Mouse (Mus musculus) neutrophil, adult 65 days (primary cell): ENCODE measurements around the gene Rtl8a. TPM values are rescaled to one million over a fixed set of nuclear protein-coding genes. Genes with fewer than 3 reads are reported as not detected.

Experiments used
- total RNA-seq: library from RNA; stranded (reverse); gene quantifications from 2 replicates; pipeline ENCODE4 v1.2.4, GENCODE M21; 2023

Gene Rtl8a
- total RNA-seq: 7.7 and 8.3 TPM in 2 replicates

DNA sequence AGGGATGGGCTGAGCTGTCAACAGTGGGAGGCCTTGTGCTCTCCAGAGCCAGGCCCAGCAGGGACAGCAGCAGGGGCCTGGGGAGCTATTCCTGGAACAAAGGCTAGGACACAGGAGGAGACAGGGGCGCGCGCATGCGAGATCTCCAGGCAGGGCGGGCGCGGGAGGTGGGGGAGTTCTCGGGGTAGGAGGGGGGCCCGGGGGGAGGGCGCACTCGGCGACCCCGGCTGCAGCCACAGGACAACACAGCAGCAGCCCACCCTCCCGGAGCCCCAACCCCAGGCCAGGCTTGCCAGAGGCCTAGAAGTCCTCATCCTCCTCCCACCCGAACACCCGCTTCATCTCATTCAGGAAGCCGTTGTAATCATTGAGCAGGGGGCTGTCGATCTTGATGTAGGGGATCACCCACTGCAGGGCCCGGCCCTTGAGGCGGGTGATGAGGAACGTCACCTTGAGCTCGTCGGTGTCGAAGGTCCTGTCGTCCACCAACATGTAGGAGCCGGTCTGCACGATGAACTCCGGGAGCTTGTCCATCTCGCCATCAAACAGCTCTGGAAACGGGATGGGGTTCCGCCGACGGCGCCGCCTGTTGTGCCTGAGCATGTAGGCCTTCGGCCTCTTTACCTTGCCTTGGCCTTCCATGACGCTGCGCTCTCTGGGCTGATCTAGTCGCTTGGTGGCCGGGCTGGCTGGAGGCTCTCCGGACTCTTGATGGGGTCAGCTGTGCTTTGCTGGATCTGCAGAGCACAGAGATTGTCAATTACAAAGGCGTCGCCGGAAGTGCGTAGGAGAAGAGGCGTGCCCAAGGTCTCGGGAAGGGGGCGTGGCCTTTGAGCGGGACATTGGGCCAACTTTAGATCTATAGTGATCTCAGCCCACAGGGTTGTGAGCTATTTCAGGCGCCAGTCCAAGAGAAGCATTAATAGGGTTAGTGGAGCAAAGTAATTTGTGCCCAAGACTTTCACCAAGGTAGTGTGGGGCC is at the start of gene Rtl8a:
Gene Rtl8a (minus strand): TSS at position 703 of the 982 bp plus-strand sequence.

DNA sequence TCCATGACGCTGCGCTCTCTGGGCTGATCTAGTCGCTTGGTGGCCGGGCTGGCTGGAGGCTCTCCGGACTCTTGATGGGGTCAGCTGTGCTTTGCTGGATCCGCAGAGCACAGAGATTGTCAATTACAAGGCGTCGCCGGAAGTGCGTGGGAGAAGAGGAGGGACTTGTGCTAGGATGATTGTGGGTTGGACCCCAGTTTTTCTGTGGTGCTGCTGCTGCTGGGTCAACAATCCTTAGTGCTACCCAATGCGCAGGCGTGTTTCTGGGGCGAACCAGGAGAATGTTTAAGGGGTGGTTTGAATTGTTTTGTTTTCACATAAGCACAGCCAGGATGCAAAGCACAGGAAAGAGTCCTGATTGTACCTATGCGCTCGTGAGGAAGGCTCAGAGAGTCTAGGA is 26.8 kb upstream of the Rtl8a start, which contains the start of gene Rtl8b:
Gene Rtl8b (minus strand): TSS at position 115 of the 400 bp plus-strand sequence.

DNA sequence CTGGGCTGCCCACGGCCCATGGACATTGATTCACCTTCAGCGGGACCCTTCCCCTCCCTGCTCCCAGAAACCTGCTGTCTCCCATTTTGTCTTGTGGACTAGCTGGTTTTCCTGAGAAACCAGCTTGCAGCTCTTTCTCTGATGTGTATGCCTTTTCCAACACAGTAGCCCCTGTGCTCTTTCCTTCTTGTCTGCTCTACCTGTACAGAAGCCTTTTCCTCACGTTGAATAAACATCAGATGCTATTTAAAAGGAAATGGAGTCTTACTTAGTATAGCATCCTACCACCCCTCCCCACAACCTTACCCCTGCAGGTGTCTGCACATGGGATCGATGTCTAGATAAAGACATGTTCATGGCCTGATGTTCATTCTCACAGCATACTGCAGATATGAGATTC is 34.6 kb downstream of the Rtl8a start, which contains the start of gene Gm14597:
Gene Gm14597 (minus strand): TSS at position 101 of the 400 bp plus-strand sequence.

DNA sequence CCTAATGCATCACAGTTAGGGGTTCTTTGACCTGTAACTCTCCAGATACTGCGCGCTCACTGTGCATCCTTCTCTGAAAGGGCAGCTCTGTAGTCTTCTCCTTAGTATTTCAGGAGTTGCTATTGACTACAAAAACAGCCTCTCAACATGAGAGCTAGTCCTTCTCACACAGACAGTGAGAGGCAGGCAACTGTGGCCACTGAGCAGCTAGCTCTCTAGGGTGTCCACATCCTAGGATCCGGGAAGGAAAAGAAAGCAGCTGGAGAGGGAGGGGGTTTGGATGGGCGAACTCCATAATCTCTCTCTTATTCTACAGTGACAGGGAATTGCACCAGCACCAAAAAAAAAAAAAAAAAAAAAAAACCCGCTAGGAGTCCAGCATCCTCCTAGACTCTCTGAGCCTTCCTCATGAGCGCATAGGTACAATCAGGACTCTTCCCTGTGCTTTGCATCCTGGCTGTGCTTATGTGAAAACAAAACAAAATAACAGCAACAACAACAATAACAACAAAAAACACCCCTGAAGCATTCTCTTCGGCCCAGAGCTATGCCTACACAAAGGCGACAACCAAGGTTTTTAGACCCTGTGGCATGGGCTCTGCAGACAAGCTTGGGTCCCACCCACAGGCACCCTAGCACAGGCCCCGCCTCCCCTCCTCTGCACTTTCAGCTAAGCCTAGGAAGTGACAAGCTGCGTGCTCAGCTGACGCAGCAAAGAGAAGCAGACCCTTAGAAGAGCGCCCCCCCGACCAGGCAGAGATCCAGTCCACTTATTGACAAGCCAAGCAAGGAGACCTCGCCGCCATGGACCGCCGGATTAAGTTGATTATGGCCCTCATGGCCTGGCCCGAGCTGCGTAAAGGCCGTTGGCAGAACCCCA is 36.0 kb downstream of the Rtl8a start, which contains the start of gene Rtl8c:
Gene Rtl8c (plus strand): TSS at position 791 of the 880 bp plus-strand sequence.

Other genes starting within 250 kb of the Rtl8a start
- gene Etd, start 208.8 kb downstream of the Rtl8a start, total RNA-seq: not detected in 2 replicates
- not detected in 2 replicates for gene Rtl8c, start 35.6 kb downstream of the Rtl8a start, total RNA-seq
- gene Gm14597, start 34.7 kb downstream of the Rtl8a start, total RNA-seq: not detected in 2 replicates
- gene Rtl8b, start 26.7 kb upstream of the Rtl8a start, total RNA-seq: 4.6 and 5.8 TPM in 2 replicates
- gene 4930502E18Rik, start 81.1 kb upstream of the Rtl8a start, total RNA-seq: not detected in 2 replicates
- gene 1700013H16Rik, start 114.1 kb upstream of the Rtl8a start, total RNA-seq: not detected in 2 replicates
- gene Zfp36l3, start 132.7 kb upstream of the Rtl8a start, total RNA-seq: not detected in 2 replicates
- gene Xlr, start 154.0 kb upstream of the Rtl8a start, total RNA-seq: 1.0 TPM in 1 of 2 replicates, not detected in the other